8 mouse cellular contexts compared by ENCODE assay signal in the genomic region with DNA sequence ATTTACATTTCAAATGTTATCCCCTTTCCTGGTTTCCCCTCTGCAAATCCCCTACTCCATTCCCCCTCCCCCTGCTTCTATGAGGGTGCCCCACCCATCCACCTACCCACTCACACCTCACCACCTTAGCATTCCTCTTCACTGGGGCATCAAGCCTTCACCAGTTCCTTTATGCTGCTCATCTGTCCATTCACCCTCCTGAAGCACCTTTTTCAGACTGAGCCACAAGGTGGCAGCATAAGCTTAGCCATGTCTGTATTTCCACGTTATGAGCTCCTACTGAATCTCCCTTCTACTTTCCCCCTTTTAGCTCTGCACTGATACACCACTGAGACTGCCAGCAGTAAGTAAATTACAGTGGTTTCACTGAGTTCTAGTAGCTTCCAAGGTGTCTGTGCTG.
DNase-seq lines count a peak whose midpoint lies in the region; ATAC-seq and TF ChIP-seq lines count a peak whose summit lies in the region.

No protein-coding gene starts in this region.

- H3K36me3 ChIP-seq in kidney, adult 2 months (ENCODE audit: control insufficient read depth, insufficient read depth, low read length), result no peaks in the 10 kb centered on the region
- no peaks in the 10 kb centered on the region for H3K36me3 ChIP-seq in midbrain, embryonic 12.5 days
- H3K36me3 ChIP-seq in stomach, postnatal 0 days (ENCODE audit: control insufficient read depth, insufficient read depth, low read length), result no peaks in the 10 kb centered on the region

- H3K4me3 ChIP-seq in cortical plate, adult 2 months (ENCODE audit: insufficient read depth, low read length), result no peak overlapping the region
- no peak overlapping the region for H3K4me3 ChIP-seq in kidney, adult 2 months (ENCODE audit: insufficient read depth, low read depth, low read length)
- no peak overlapping the region for H3K4me3 ChIP-seq in midbrain, embryonic 12.5 days
- no peak overlapping the region for H3K4me3 ChIP-seq in stomach, postnatal 0 days (ENCODE audit: low read depth, low read length)

- WGBS in kidney, adult 2 months, result 4% methylated on average over 1 of the region's 1 CpGs
- WGBS in midbrain, embryonic 12.5 days, result 0% methylated on average over 1 of the region's 1 CpGs
- 0% methylated on average over 1 of the region's 1 CpGs for WGBS in stomach, postnatal 0 days

- no peaks in the 10 kb centered on the region for H3K9me3 ChIP-seq in midbrain, embryonic 12.5 days
- H3K9me3 ChIP-seq in stomach, postnatal 0 days (ENCODE audit: control insufficient read depth, low read length), result no peaks in the 10 kb centered on the region

- peak; percentile 93 for ATAC-seq in midbrain, embryonic 12.5 days (ENCODE audit: low FRiP score, low read depth)
- ATAC-seq in stomach, postnatal 0 days (ENCODE audit: low FRiP score, low TSS enrichment), result peak; percentile 51; the same call in 1 of the 2 replicates

- H3K27me3 ChIP-seq in kidney, adult 2 months (replicated peaks; ENCODE audit: control insufficient read depth, insufficient read depth, low read length), result no peaks in the 10 kb centered on the region
- no peaks in the 10 kb centered on the region for H3K27me3 ChIP-seq in midbrain, embryonic 12.5 days
- no peaks in the 10 kb centered on the region for H3K27me3 ChIP-seq in stomach, postnatal 0 days (ENCODE audit: control insufficient read depth, insufficient read depth, low read length)

- no peak overlapping the region for H3K9ac ChIP-seq in midbrain, embryonic 12.5 days (replicated peaks)
- no peak overlapping the region for H3K9ac ChIP-seq in stomach, postnatal 0 days (ENCODE audit: low read length)

- DNase-seq in urinary bladder, postnatal 14 days (ENCODE audit: low spot score), result peak; percentile 71
- DNase-seq in urinary bladder, postnatal 10 days (ENCODE audit: low spot score), result no peak
- DNase-seq in gastrocnemius, postnatal 14 days, result peak; percentile 36
- DNase-seq in kidney, adult 2 months, result peak; percentile 69
- peak; percentile 75 to 77 for DNase-seq in left cerebral cortex, postnatal 36 days (ENCODE audit: low spot score in 2 of 2)
- peak; percentile 78 for DNase-seq in stomach, postnatal 0 days (ENCODE audit: low spot score)

- no peaks in the 10 kb centered on the region; the same call in 1 of the 2 replicates for H3K4me1 ChIP-seq in cortical plate, adult 2 months (ENCODE audit: control insufficient read depth, insufficient read depth, low read length)
- H3K4me1 ChIP-seq in kidney, adult 2 months (ENCODE audit: control insufficient read depth, insufficient read depth, low read length), result no peaks in the 10 kb centered on the region
- H3K4me1 ChIP-seq in midbrain, embryonic 12.5 days, result no peaks in the 10 kb centered on the region
- no peaks in the 10 kb centered on the region for H3K4me1 ChIP-seq in stomach, postnatal 0 days (replicated peaks; ENCODE audit: control insufficient read depth, insufficient read depth)

- TF ChIP-seq EP300 in stomach, postnatal 0 days (optimal IDR thresholded peaks at IDR 0.05), result no peak

- H3K27ac ChIP-seq in cortical plate, adult 2 months (ENCODE audit: insufficient read depth, low read length), result no peak overlapping the region
- H3K27ac ChIP-seq in kidney, adult 2 months (ENCODE audit: insufficient read depth, low read depth, low read length), result no peak overlapping the region
- H3K27ac ChIP-seq in midbrain, embryonic 12.5 days (replicated peaks), result no peak overlapping the region
- H3K27ac ChIP-seq in stomach, postnatal 0 days (replicated peaks), result no peak overlapping the region

- TF ChIP-seq POLR2A in cortical plate, adult 2 months (IDR thresholded peaks at IDR 0.05; ENCODE audit: extremely low read depth, insufficient read depth, low read length), result no peak
- TF ChIP-seq POLR2A in kidney, adult 2 months (IDR thresholded peaks at IDR 0.05; ENCODE audit: low read depth, low read length), result no peak

- intact Hi-C loops in gastrocnemius, postnatal 14 days (cut with DNase I; ENCODE audit: low total_unique reads), result loop anchor here (5.0 kb wide), 1 partner anchor 196 kb away; no protein-coding TSS in a partner anchor
- intact Hi-C loops in left cerebral cortex, postnatal 36 days (cut with DNase I), result loop anchor here (2.0 to 5.0 kb wide), 2 partner anchors 197 to 776 kb away; no protein-coding TSS in a partner anchor

- peak; percentile 92 for TF ChIP-seq CTCF in cortical plate, adult 2 months (IDR thresholded peaks at IDR 0.05; ENCODE audit: extremely low read depth, insufficient read depth, low read length)
- TF ChIP-seq CTCF in kidney, adult 2 months (conservative IDR thresholded peaks at IDR 0.05; ENCODE audit: insufficient read depth, insufficient read length, low read depth, low read length), result peak; percentile 72
- TF ChIP-seq CTCF in stomach, postnatal 0 days (IDR thresholded peaks at IDR 0.05; ENCODE audit: low read depth), result peak; percentile 95

- no peak overlapping the region for H3K4me2 ChIP-seq in midbrain, embryonic 12.5 days (replicated peaks)
- H3K4me2 ChIP-seq in stomach, postnatal 0 days (replicated peaks; ENCODE audit: low read depth), result no peak overlapping the region
